Mouse (Mus musculus): Measurements from ENCODE around the gene Gm11492.

GRCm38 (mm10) chr11:87571361-87571950, 5.0 kb downstream of the Gm11492 start:
- no peak for TF ChIP-seq EP300 (IDR thresholded peaks at IDR 0.05; ENCODE audit: insufficient read depth, low read depth, low read length)
- no peak for TF ChIP-seq CTCF (IDR thresholded peaks at IDR 0.05)
- TF ChIP-seq POLR2A (IDR thresholded peaks at IDR 0.05; ENCODE audit: insufficient read depth, low read depth, low read length), result no peak

All from heart, adult 2 months (tissue).